Mouse (Mus musculus) stomach, postnatal 0 days (tissue): ENCODE results near the gene Tomm6. TPM values are rescaled to one million over a fixed set of nuclear protein-coding genes. Genes with fewer than 3 reads are reported as not detected.

ENCODE experiments used
- ATAC-seq: fragments of 200-750 bp; cut with Nextera tagmentation; 2 replicates; pipeline ENCODE4 v1.8.0; 2017; ENCODE audit not compliant: low FRiP score, low TSS enrichment
- DNase-seq: peaks from one replicate; pipeline ENCODE4 v3.0.0-alpha.2; 2016; ENCODE audit warnings: low spot score
- H3K27ac ChIP-seq: fragments of 300-500 bp; sonication (generic); replicated peaks from 2 replicates; pipeline ENCODE4 v1.5.1; 2014; ENCODE audit warnings: mild to moderate bottlenecking, control low read depth
- H3K27me3 ChIP-seq: fragments of 300-500 bp; sonication (generic); 2 replicates; pipeline ENCODE4 v1.6.1; 2014; ENCODE audit warnings: low read length; ENCODE audit not compliant: control insufficient read depth, insufficient read depth
- H3K36me3 ChIP-seq: fragments of 300-500 bp; sonication (generic); 2 replicates; pipeline ENCODE4 v1.6.1; 2014; ENCODE audit warnings: low read length, mixed read lengths; ENCODE audit not compliant: control insufficient read depth, insufficient read depth
- H3K4me1 ChIP-seq: fragments of 300-500 bp; sonication (generic); replicated peaks from 2 replicates; pipeline ENCODE4 v1.6.1; 2014; ENCODE audit warnings: antibody characterized with exemption; ENCODE audit not compliant: control insufficient read depth, insufficient read depth
- H3K4me2 ChIP-seq: fragments of 300-500 bp; sonication (generic); replicated peaks from 2 replicates; pipeline ENCODE4 v1.6.1; 2014; ENCODE audit warnings: low read depth, mild to moderate bottlenecking, control low read depth, moderate library complexity
- H3K4me3 ChIP-seq: fragments of 300-500 bp; sonication (generic); 2 replicates; pipeline ENCODE4 v1.5.1; 2014; ENCODE audit warnings: low read depth, low read length, control low read depth
- H3K9ac ChIP-seq: fragments of 300-500 bp; sonication (generic); 2 replicates; pipeline ENCODE4 v1.6.1; 2014; ENCODE audit warnings: mild to moderate bottlenecking, low read length, control low read depth, mixed read lengths
- H3K9me3 ChIP-seq: fragments of 300-500 bp; sonication (generic); 2 replicates; pipeline ENCODE4 v1.6.1; 2016; ENCODE audit warnings: low read length; ENCODE audit not compliant: control insufficient read depth
- CTCF ChIP-seq: IDR thresholded peaks from 2 replicates; pipeline ENCODE4 v1.5.1; 2016; ENCODE audit warnings: antibody characterized with exemption, low read depth, mild to moderate bottlenecking, moderate library complexity
- EP300 ChIP-seq: optimal IDR thresholded peaks from 2 replicates; pipeline ENCODE3; 2016; ENCODE audit warnings: antibody characterized with exemption
- WGBS: fragments of 180-500 bp; shearing (Covaris S2); extraction: QIAGEN DNeasy Blood & Tissue Kit; methylation state at CpG from one replicate; pipeline ENCODE4 v1.1.7; 2014; 5-methylcytosine and 5-hydroxymethylcytosine counted together
- polyA plus RNA-seq: library from polyadenylated mRNA; unstranded; fragments of >200 nt; fragmentation: Nextera tagmentation; extraction: Ambion mirVana; gene quantifications from 2 replicates; pipeline ENCODE4 v1.2.1, GENCODE M21; 2015

Gene Tomm6
- polyA plus RNA-seq, 1 experiment from 2014 or later = 386 TPM

DNA sequence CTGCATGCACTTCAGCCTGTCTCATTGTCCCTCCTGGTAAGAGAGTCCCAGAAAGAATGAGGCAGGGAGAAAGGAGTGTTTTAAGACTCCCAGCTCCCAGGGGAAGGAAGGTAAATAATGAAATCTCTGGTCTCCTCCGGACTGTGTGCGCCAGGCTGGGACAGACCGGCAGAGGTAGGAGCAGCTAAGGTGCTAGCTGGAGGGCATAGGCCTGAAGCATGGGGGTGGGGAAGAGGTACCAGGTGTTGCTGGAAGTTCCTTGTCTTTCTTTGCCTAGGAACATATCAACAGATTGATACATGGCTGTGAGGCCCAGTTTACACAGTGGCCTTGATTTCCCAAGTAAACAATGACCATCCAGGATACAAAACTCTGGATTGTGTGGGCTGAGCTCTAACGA, 20.8 kb upstream of the Tomm6 start:
- 37% methylated on average over 4 of the region's 4 CpGs for WGBS
- H3K9ac ChIP-seq = no peak overlapping the region
- no peak for TF ChIP-seq EP300
- no peak for TF ChIP-seq CTCF
- no peaks in the 10 kb centered on the region for H3K4me1 ChIP-seq
- H3K36me3 ChIP-seq = no peaks in the 10 kb centered on the region
- peak overlapping the region; percentile 45; the same call in 1 of the 2 replicates for H3K27ac ChIP-seq
- no peak overlapping the region for H3K4me3 ChIP-seq
- H3K9me3 ChIP-seq = no peaks in the 10 kb centered on the region
- peak; percentile 48; the same call in 1 of the 2 replicates for ATAC-seq
- H3K4me2 ChIP-seq = no peak overlapping the region
- peak; percentile 66 for DNase-seq
- no peaks in the 10 kb centered on the region for H3K27me3 ChIP-seq

GRCm38 (mm10) chr17:47707961-47708360, 19.8 kb upstream of the Tomm6 start:
- WGBS = 80% methylated on average over 3 of the region's 3 CpGs
- TF ChIP-seq EP300 = no peak
- no peak for TF ChIP-seq CTCF
- Histone ChIP-seq H3K9me3 (no peaks in the 10 kb centered on the region), H3K4me3 (no peak overlapping the region), H3K27me3 (no peaks in the 10 kb centered on the region), H3K27ac (no peak overlapping the region), H3K4me2 (no peak overlapping the region), H3K4me1 (no peaks in the 10 kb centered on the region), H3K9ac (no peak overlapping the region), H3K36me3 (no peaks in the 10 kb centered on the region)
- DNase-seq (no peak), ATAC-seq (no peak)

GRCm38 (mm10) chr17:47706196-47706595, 18.0 kb upstream of the Tomm6 start:
- H3K9ac ChIP-seq = no peak overlapping the region
- no peak overlapping the region for H3K4me3 ChIP-seq
- no peak overlapping the region for H3K4me2 ChIP-seq
- TF ChIP-seq EP300 (no peak), CTCF (no peak)
- ATAC-seq (no peak), DNase-seq (no peak)
- no peak overlapping the region for H3K27ac ChIP-seq
- no peaks in the 10 kb centered on the region for H3K4me1 ChIP-seq
- H3K9me3 ChIP-seq = no peaks in the 10 kb centered on the region
- peaks cover 7% of the 10 kb centered on the region; the same call in 1 of the 2 replicates for H3K36me3 ChIP-seq
- WGBS = 47% methylated on average over 1 of the region's 1 CpGs
- H3K27me3 ChIP-seq = no peaks in the 10 kb centered on the region

DNA sequence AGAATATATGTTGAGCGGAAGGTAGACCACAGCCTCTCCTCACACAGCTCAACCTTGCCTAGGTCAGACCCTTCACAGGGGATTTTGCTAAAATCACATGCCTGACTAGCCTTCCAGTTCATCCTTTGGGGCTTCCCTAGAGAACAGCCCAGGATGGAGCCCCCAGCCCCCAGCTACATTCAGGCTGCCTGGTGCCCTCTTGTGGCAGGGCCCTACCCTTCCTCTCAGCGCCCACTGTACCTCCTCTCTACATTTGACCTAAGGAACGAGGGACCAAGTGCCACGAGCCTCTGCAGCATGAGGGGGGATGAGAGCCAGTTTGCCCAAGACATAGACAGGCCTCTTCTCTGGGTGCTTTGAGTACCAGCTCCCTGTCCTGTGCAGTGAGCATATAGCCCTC, 16.5 kb upstream of the Tomm6 start:
- Histone ChIP-seq H3K4me1 (no peaks in the 10 kb centered on the region), H3K27me3 (no peaks in the 10 kb centered on the region), H3K9me3 (no peaks in the 10 kb centered on the region), H3K36me3 (peaks cover 7% of the 10 kb centered on the region; the same call in 1 of the 2 replicates), H3K4me3 (no peak overlapping the region), H3K4me2 (no peak overlapping the region), H3K9ac (no peak overlapping the region), H3K27ac (no peak overlapping the region)
- DNase-seq (no peak), ATAC-seq (no peak)
- TF ChIP-seq CTCF (peak; percentile 47), EP300 (no peak)
- WGBS = 78% methylated on average over 4 of the region's 4 CpGs

GRCm38 (mm10) chr17:47703556-47703955, 15.4 kb upstream of the Tomm6 start:
- TF ChIP-seq CTCF = no peak
- no peak for TF ChIP-seq EP300
- Histone ChIP-seq H3K9me3 (no peaks in the 10 kb centered on the region), H3K27me3 (no peaks in the 10 kb centered on the region), H3K9ac (no peak overlapping the region), H3K4me2 (no peak overlapping the region), H3K27ac (no peak overlapping the region), H3K4me3 (no peak overlapping the region), H3K36me3 (peaks cover 7% of the 10 kb centered on the region; the same call in 1 of the 2 replicates), H3K4me1 (no peaks in the 10 kb centered on the region)
- DNase-seq = no peak
- WGBS = 53% methylated on average over 20 of the region's 20 CpGs
- ATAC-seq = no peak

- Histone ChIP-seq H3K4me3 (no peak overlapping the region), H3K36me3 (peaks cover 7% of the 10 kb centered on the region; the same call in 1 of the 2 replicates), H3K27ac (no peak overlapping the region), H3K9me3 (no peaks in the 10 kb centered on the region), H3K4me1 (no peaks in the 10 kb centered on the region), H3K4me2 (no peak overlapping the region), H3K9ac (no peak overlapping the region), H3K27me3 (no peaks in the 10 kb centered on the region)
- ATAC-seq (no peak), DNase-seq (no peak)
- 47% methylated on average over 28 of the region's 28 CpGs for WGBS
- TF ChIP-seq CTCF = no peak
- TF ChIP-seq EP300 = no peak
These were observed 14.6 kb upstream of the Tomm6 start for GRCm38 (mm10) chr17:47702548-47703345.
